Mouse (Mus musculus) heart, embryonic 13.5 days (tissue): ENCODE results near the gene Olfr1459. TPM values are rescaled to one million over a fixed set of nuclear protein-coding genes. Genes with fewer than 3 reads are reported as not detected.

ENCODE experiments used
- ATAC-seq: fragments of 200-750 bp; cut with Nextera tagmentation; 2 replicates; pipeline ENCODE4 v1.8.0; 2017; ENCODE audit warnings: moderate TSS enrichment; ENCODE audit not compliant: insufficient number of reproducible peaks, low FRiP score, low TSS enrichment; ENCODE audit errors: extremely low read depth
- H3K27ac ChIP-seq: fragments of 300-500 bp; sonication (generic); replicated peaks from 2 replicates; pipeline ENCODE4 v1.5.1; 2015; ENCODE audit warnings: moderate library complexity, mild to moderate bottlenecking, inconsistent platforms
- H3K27me3 ChIP-seq: fragments of 300-500 bp; sonication (generic); replicated peaks from 2 replicates; pipeline ENCODE4 v1.6.1; 2015; ENCODE audit warnings: mild to moderate bottlenecking, inconsistent platforms
- H3K36me3 ChIP-seq: fragments of 300-500 bp; sonication (generic); 2 replicates; pipeline ENCODE4 v1.6.1; 2015; ENCODE audit warnings: mild to moderate bottlenecking, inconsistent platforms
- H3K4me1 ChIP-seq: fragments of 300-500 bp; sonication (generic); 2 replicates; pipeline ENCODE4 v1.6.1; 2015; ENCODE audit warnings: inconsistent platforms
- H3K4me2 ChIP-seq: fragments of 300-500 bp; sonication (generic); 2 replicates; pipeline ENCODE4 v1.6.1; 2015; ENCODE audit warnings: inconsistent platforms, mild to moderate bottlenecking, moderate library complexity
- H3K4me3 ChIP-seq: fragments of 300-500 bp; sonication (generic); 2 replicates; pipeline ENCODE4 v1.5.1; 2015; ENCODE audit warnings: moderate library complexity, mild to moderate bottlenecking, inconsistent platforms
- H3K9ac ChIP-seq: fragments of 300-500 bp; sonication (generic); 2 replicates; pipeline ENCODE4 v1.6.1; 2015; ENCODE audit warnings: inconsistent platforms, mild to moderate bottlenecking, moderate library complexity
- H3K9me3 ChIP-seq: fragments of 300-500 bp; sonication (generic); 2 replicates; pipeline ENCODE4 v1.6.1; 2016; ENCODE audit warnings: inconsistent platforms
- WGBS: fragments of 180-500 bp; shearing (Covaris S2); methylation state at CpG from one replicate; pipeline ENCODE4 v1.1.7; 2015; ENCODE audit warnings: mixed read lengths; 5-methylcytosine and 5-hydroxymethylcytosine counted together
- polyA plus RNA-seq: library from polyadenylated mRNA; unstranded; fragments of >200 nt; fragmentation: Nextera tagmentation; extraction: Ambion mirVana; gene quantifications from 2 replicates; pipeline ENCODE4 v1.2.1, GENCODE M21; 2015

Olfr1459 gene
- not detected in 2 replicates for polyA plus RNA-seq

DNA sequence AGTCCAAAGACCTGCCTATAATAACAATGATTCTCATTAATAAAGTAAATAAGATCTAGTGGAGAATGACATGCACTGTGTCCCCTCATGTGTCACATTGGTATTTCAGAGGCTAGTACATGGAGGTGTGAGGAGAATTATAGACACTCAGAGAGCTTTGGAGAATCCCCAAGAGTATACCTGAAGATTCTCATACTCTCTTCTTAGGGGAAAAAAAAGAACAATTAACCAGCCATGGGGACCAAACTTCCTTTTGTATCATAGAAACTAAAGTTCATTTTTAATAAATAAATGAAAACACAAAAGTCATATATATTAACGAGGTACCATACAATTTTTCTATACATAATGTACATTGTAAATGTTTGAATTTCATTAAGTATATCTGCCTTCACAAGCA is at the start of gene Olfr1459:
Olfr1459 (minus strand) TSS at position 101 of the 400 bp plus-strand sequence.
- Histone ChIP-seq H3K4me1 (no peaks in the 10 kb centered on the region), H3K9ac (no peak within 1 kb of the TSS), H3K4me2 (no peak within 1 kb of the TSS), H3K27ac (no peak within 1 kb of the TSS), H3K27me3 (no peaks in the 10 kb centered on the region), H3K36me3 (no peaks in the 10 kb centered on the region), H3K9me3 (peaks cover 10% of the 10 kb centered on the region; the same call in 1 of the 2 replicates), H3K4me3 (no peak within 1 kb of the TSS)
- 58% methylated on average over 1 of the region's 1 CpGs for WGBS
- ATAC-seq: no peak

DNA sequence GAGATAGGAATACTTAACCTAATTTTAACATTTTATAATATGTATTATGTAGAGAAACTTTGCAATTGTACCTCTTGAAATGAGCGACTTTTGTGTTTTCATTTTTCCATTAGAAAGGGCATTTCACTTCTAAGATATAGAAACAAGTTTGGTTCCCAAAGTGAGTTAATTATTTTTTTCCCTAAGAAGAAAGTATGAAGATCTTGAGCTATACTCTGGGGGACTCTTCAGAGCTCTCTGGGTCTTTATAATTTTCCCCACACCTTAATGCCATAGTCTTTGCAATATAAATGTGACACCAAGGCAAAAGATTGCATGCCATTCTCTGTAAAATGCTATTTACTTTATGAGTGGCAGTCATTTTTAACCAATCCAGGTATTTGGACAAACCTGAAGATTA is 36.1 kb upstream of the Olfr1459 start, which contains the start of gene Olfr1462:
Olfr1462 (plus strand) TSS at position 301 of the 400 bp plus-strand sequence.
- no peak within 1 kb of the TSS for H3K4me3 ChIP-seq
- H3K27me3 ChIP-seq: no peaks in the 10 kb centered on the region
- H3K9ac ChIP-seq: no peak within 1 kb of the TSS
- H3K4me2 ChIP-seq: no peak within 1 kb of the TSS
- peaks cover 18% of the 10 kb centered on the region for H3K9me3 ChIP-seq
- ATAC-seq: no peak
- H3K27ac ChIP-seq: no peak within 1 kb of the TSS
- H3K36me3 ChIP-seq: no peaks in the 10 kb centered on the region
- WGBS: 78% methylated on average over 1 of the region's 1 CpGs
- no peaks in the 10 kb centered on the region for H3K4me1 ChIP-seq

- WGBS: 43% methylated on average over 1 of the region's 1 CpGs
- no peak for ATAC-seq
- Histone ChIP-seq H3K9me3 (peaks cover 4% of the 10 kb centered on the region; the same call in 1 of the 2 replicates), H3K27ac (no peak within 1 kb of the TSS), H3K36me3 (no peaks in the 10 kb centered on the region), H3K4me3 (no peak within 1 kb of the TSS), H3K4me1 (no peaks in the 10 kb centered on the region), H3K9ac (no peak within 1 kb of the TSS), H3K27me3 (no peaks in the 10 kb centered on the region), H3K4me2 (no peak within 1 kb of the TSS)
Observed at GRCm38 (mm10) chr19:13162700-13163099, 13.4 kb upstream of the Olfr1459 start, which contains the start of gene Olfr1461. Olfr1461 (plus strand) TSS chr19:13163000.

GRCm38 (mm10) chr19:13106675-13107074 is 42.7 kb downstream of the Olfr1459 start, which contains the start of gene Olfr1458:
Olfr1458 (minus strand) TSS chr19:13106775.
- ATAC-seq: no peak
- WGBS: 62% methylated on average over 3 of the region's 3 CpGs
- H3K4me1 ChIP-seq: no peaks in the 10 kb centered on the region

DNA sequence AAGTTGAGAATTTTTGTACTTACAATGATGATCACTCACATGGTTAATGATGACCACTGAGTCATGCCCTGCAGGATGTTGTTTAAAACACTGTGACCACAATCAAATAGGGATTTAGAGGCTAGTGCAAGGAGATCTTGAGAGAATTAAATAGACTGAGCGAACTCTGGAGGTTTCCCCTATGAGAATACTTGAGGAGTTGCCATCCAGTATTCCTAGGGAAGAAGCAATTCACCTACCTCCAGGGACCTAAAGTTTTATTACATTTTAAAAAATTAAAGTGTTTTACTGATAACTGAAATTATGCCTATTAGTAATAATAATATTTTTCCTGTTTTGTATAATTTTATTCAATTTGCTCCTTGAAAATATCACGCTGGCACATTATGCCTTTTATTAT is 51.6 kb downstream of the Olfr1459 start, which contains the start of gene Olfr1457:
Olfr1457 (minus strand) TSS at position 101 of the 400 bp plus-strand sequence.
- 53% methylated on average over 2 of the region's 2 CpGs for WGBS
- H3K9me3 ChIP-seq: 0 out of 2 replicates have a peak, but pooled peaks cover 10% of the 10 kb centered on the region
- H3K9ac ChIP-seq: no peak within 1 kb of the TSS
- H3K4me1 ChIP-seq: no peaks in the 10 kb centered on the region
- H3K36me3 ChIP-seq: no peaks in the 10 kb centered on the region
- H3K4me3 ChIP-seq: no peak within 1 kb of the TSS
- no peak within 1 kb of the TSS for H3K4me2 ChIP-seq
- H3K27me3 ChIP-seq: no peaks in the 10 kb centered on the region
- no peak within 1 kb of the TSS for H3K27ac ChIP-seq
- ATAC-seq: no peak

More at GRCm38 (mm10) chr19:13106675-13107074, 42.7 kb downstream of the Olfr1459 start, which contains the start of gene Olfr1458:
- no peaks in the 10 kb centered on the region for H3K36me3 ChIP-seq
- H3K27ac ChIP-seq: no peak within 1 kb of the TSS
- H3K9me3 ChIP-seq: peaks cover 36% of the 10 kb centered on the region
- H3K4me3 ChIP-seq: no peak within 1 kb of the TSS
- H3K4me2 ChIP-seq: no peak within 1 kb of the TSS
- no peaks in the 10 kb centered on the region for H3K27me3 ChIP-seq
- H3K9ac ChIP-seq: no peak within 1 kb of the TSS

DNA sequence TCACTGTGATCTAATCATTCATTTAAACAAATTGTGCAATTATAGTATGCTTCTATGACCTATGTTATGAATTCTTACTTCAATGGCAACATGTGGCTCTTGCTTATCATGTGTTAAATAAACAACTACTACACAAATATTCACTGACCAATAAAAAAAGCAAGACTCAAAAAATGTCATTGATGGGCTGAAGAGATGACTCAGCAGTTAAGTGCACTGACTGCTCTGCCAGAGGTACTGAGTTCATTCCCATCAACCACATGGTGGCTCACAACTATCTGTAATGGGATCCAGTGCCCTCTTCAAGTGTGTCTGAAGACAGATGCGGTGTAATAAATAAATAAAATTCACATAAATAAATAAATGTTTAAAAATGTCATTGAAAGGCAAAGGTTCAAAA is 55.4 kb downstream of the Olfr1459 start:
- Histone ChIP-seq H3K9ac (no peak overlapping the region), H3K36me3 (no peaks in the 10 kb centered on the region), H3K9me3 (peaks cover 24% of the 10 kb centered on the region; the same call in 1 of the 2 replicates), H3K4me2 (no peak overlapping the region), H3K4me3 (no peak overlapping the region), H3K27me3 (no peaks in the 10 kb centered on the region), H3K27ac (no peak overlapping the region), H3K4me1 (no peaks in the 10 kb centered on the region)
- no peak for ATAC-seq
- WGBS: 70% methylated on average over 1 of the region's 1 CpGs

Other genes starting within 250 kb of the Olfr1459 start
- gene Olfr1447, start 245.8 kb downstream of the Olfr1459 start, polyA plus RNA-seq: not detected in 2 replicates
- not detected in 2 replicates for gene Olfr1448, start 225.1 kb downstream of the Olfr1459 start, polyA plus RNA-seq
- not detected in 2 replicates for gene Olfr1449, start 218.7 kb downstream of the Olfr1459 start, polyA plus RNA-seq
- not detected in 2 replicates for gene Olfr1450, start 199.3 kb downstream of the Olfr1459 start, polyA plus RNA-seq
- not detected in 2 replicates for gene Olfr1451, start 154.5 kb downstream of the Olfr1459 start, polyA plus RNA-seq
- gene Olfr1453, start 121.2 kb downstream of the Olfr1459 start, polyA plus RNA-seq: not detected in 2 replicates
- gene Olfr1454, start 88.9 kb downstream of the Olfr1459 start, polyA plus RNA-seq: not detected in 2 replicates
- gene Olfr1457, start 51.7 kb downstream of the Olfr1459 start, polyA plus RNA-seq: not detected in 2 replicates
- gene Olfr1458, start 42.8 kb downstream of the Olfr1459 start, polyA plus RNA-seq: not detected in 2 replicates
- not detected in 2 replicates for gene Olfr1461, start 13.5 kb upstream of the Olfr1459 start, polyA plus RNA-seq
- gene Olfr1462, start 36.2 kb upstream of the Olfr1459 start, polyA plus RNA-seq: not detected in 2 replicates
- gene Olfr1463, start 81.8 kb upstream of the Olfr1459 start, polyA plus RNA-seq: not detected in 2 replicates
- gene Olfr1465, start 166.0 kb upstream of the Olfr1459 start, polyA plus RNA-seq: not detected in 2 replicates
- not detected in 2 replicates for gene Olfr1466, start 189.3 kb upstream of the Olfr1459 start, polyA plus RNA-seq
- gene Olfr1467, start 212.7 kb upstream of the Olfr1459 start, polyA plus RNA-seq: not detected in 2 replicates